Mouse (Mus musculus): Measurements from ENCODE around the gene Asb6. TPM values are rescaled to one million over a fixed set of nuclear protein-coding genes. Genes with fewer than 3 reads are reported as not detected.

Asb6 gene
- total RNA-seq, 2 experiments from 2014 or later: 30.7 to 35.9 TPM

- intact Hi-C loops (cut with DNase I): no loop called here
Measured at GRCm38 (mm10) chr2:30803604-30804003, 26.5 kb downstream of the Asb6 start, which contains the start of gene 1700001O22Rik. Gene 1700001O22Rik (minus strand): TSS chr2:30803661.

GRCm38 (mm10) chr2:30801067-30801852, 28.9 kb downstream of the Asb6 start:
- DNase-seq (ENCODE audit: low spot score in 2 of 2): no peak
- intact Hi-C loops (cut with DNase I): no loop called here

More at GRCm38 (mm10) chr2:30803604-30804003, 26.5 kb downstream of the Asb6 start, which contains the start of gene 1700001O22Rik:
- DNase-seq (ENCODE audit: low spot score in 2 of 2): no peak

- no peak for DNase-seq (ENCODE audit: low spot score in 2 of 2)
- intact Hi-C loops (cut with DNase I): no loop called here
Measured at GRCm38 (mm10) chr2:30800671-30801066, 29.5 kb downstream of the Asb6 start.

- no peak for DNase-seq (ENCODE audit: low spot score in 2 of 2)
- intact Hi-C loops (cut with DNase I): no loop called here
Measured at GRCm38 (mm10) chr2:30799456-30799855, 30.7 kb downstream of the Asb6 start.

- intact Hi-C loops (cut with DNase I): loop anchor here (1.0 kb wide), 1 partner anchor 360 kb away; no protein-coding TSS in a partner anchor
- DNase-seq (ENCODE audit: low spot score in 2 of 2): peak; percentile 93 to 97
Measured at GRCm38 (mm10) chr2:30796382-30796781, 33.8 kb downstream of the Asb6 start.

- DNase-seq (ENCODE audit: low spot score in 2 of 2): no peak
- intact Hi-C loops (cut with DNase I): loop anchor here (1.0 to 2.0 kb wide), 3 partner anchors 325 to 360 kb away; no protein-coding TSS in a partner anchor
Measured at GRCm38 (mm10) chr2:30795889-30796275, 34.3 kb downstream of the Asb6 start.

- intact Hi-C loops (cut with DNase I): loop anchor here (2.0 kb wide), 2 partner anchors 325 to 355 kb away; no protein-coding TSS in a partner anchor
- DNase-seq (ENCODE audit: low spot score in 2 of 2): no peak
Measured at GRCm38 (mm10) chr2:30795271-30795888, 34.8 kb downstream of the Asb6 start.

GRCm38 (mm10) chr2:30794179-30795108, 35.7 kb downstream of the Asb6 start:
- intact Hi-C loops (cut with DNase I): loop anchor here (2.0 to 5.0 kb wide), 3 partner anchors 192 to 354 kb away; no protein-coding TSS in a partner anchor
- peak; percentile 95 to 98 for DNase-seq (ENCODE audit: low spot score in 2 of 2)

GRCm38 (mm10) chr2:30792061-30792460, 38.1 kb downstream of the Asb6 start:
- no peak for DNase-seq (ENCODE audit: low spot score in 2 of 2)
- intact Hi-C loops (cut with DNase I): loop anchor here (5.0 kb wide), 1 partner anchor 190 kb away; no protein-coding TSS in a partner anchor

GRCm38 (mm10) chr2:30787466-30787865, 42.7 kb downstream of the Asb6 start:
- intact Hi-C loops (cut with DNase I): no loop called here
- no peak for DNase-seq (ENCODE audit: low spot score in 2 of 2)

- no peak for DNase-seq (ENCODE audit: low spot score in 2 of 2)
- intact Hi-C loops (cut with DNase I): no loop called here
Measured at GRCm38 (mm10) chr2:30784078-30784994, 45.8 kb downstream of the Asb6 start.

GRCm38 (mm10) chr2:30783346-30783745, 46.8 kb downstream of the Asb6 start:
- intact Hi-C loops (cut with DNase I): no loop called here
- DNase-seq (ENCODE audit: low spot score in 2 of 2): peak; percentile 82 to 84

GRCm38 (mm10) chr2:30782312-30783290, 47.5 kb downstream of the Asb6 start:
- intact Hi-C loops (cut with DNase I): no loop called here
- no peak for DNase-seq (ENCODE audit: low spot score in 2 of 2)

GRCm38 (mm10) chr2:30779241-30779640, 50.9 kb downstream of the Asb6 start:
- intact Hi-C loops (cut with DNase I): no loop called here
- DNase-seq (ENCODE audit: low spot score in 2 of 2): no peak

GRCm38 (mm10) chr2:30778235-30778634, 51.9 kb downstream of the Asb6 start:
- DNase-seq (ENCODE audit: low spot score in 2 of 2): no peak
- intact Hi-C loops (cut with DNase I): no loop called here

GRCm38 (mm10) chr2:30777266-30777665, 52.9 kb downstream of the Asb6 start:
- no peak for DNase-seq (ENCODE audit: low spot score in 2 of 2)
- intact Hi-C loops (cut with DNase I): no loop called here

- intact Hi-C loops (cut with DNase I): no loop called here
- DNase-seq (ENCODE audit: low spot score in 2 of 2): no peak
Measured at GRCm38 (mm10) chr2:30775955-30776354, 54.2 kb downstream of the Asb6 start.
